Mouse (Mus musculus) thymus, postnatal 36 days (tissue): Measurements from ENCODE around the gene Rbm45.

ENCODE experiments used
- DNase-seq, 2 experiments: peaks; one replicate each; pipeline ENCODE4 v3.0.0; 2022; ENCODE audit warnings: mixed read lengths in 2 of 2

The Rbm45 gene

GRCm38 (mm10) chr2:76386531-76386930, 16.7 kb downstream of the Rbm45 start:
- no peak for DNase-seq

DNA sequence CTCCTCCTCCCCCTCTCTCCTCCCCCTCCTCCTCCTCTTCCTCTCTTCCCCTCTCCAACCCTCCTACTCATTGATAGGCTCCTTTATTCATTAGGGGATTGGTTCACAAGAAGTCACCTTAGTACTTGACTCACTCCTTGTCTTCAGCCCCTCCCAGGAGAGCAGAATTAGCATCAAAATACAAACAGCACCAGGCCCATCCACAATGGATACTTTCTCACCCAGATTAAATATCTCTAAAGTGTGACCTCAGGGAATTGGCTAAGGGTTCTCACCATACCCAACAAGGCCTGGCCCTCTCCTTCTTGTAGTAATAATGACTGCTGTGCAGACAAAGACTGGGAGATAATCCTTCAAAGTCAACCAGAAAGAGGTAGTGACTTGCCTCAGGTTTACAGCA, 30.4 kb downstream of the Rbm45 start:
- no peak for DNase-seq

DNA sequence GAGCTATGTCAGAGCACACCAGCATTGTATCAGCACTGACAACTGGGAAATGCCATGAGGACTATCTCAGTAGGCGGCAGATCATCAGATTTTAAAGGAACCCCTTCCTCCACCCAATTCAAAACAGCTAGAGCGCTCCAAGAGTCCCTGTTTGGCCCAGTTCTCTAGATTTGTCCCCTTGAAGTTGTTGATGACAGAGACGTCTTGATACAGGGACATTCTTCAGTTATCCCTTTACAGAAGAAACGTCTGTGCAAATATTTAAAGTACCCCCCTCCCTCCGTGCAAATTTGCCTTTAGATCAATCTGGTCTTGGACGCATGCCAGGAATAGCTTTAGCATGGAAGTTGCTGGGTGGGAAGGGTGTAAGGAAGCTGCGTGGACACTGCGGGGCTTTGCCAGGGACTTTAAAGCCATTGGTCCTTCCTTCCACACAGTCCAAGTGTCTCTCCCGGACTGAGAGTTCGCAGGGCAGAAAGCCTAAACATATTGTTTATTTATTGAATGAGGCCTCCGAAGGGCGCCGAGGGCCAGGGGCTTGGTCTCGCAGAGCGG, 35.9 kb downstream of the Rbm45 start:
- no peak for DNase-seq

DNA sequence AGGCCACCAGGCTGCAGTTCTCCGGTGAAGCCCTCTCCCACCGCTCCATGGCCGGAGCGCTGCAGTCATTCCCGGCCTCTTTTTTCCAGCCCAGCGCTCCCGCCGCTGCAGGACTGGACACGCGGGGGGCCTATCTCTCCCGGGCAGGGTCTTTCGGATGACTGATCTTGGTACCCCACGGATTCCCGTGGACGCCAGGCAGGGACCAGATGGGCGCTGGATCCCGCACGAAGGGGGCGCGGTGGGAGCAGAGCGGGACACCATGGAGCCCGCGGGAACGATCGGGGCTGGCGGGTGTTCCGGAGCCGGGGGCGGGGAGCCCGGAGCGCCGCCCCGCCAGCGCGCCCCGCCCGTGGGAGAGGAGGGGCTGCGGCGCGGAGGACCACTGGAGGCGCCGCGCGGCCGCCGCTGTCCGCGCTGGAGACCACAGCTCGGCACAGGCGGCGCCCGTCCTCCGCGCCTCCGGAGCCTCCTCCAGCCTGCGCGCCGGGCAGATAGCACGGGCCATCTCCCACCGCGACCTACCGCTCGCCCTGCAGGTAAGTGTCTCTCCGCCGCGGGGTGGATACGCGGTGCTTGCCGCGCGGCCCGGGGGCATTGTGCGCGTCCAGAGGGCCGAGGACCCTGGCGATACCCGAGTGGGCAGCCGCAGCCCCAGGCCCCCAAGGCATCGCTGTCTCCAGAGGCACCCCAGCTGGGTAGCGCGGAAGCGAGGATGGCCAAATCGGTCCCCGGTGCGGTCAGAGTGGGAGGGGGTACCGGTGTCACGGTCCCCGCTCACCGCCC, 36.6 kb downstream of the Rbm45 start, which contains the start of gene Osbpl6:
Gene Osbpl6 (plus strand): TSS at position 358 of the 786 bp plus-strand sequence.
- DNase-seq = peak; percentile 5 to 11

DNA sequence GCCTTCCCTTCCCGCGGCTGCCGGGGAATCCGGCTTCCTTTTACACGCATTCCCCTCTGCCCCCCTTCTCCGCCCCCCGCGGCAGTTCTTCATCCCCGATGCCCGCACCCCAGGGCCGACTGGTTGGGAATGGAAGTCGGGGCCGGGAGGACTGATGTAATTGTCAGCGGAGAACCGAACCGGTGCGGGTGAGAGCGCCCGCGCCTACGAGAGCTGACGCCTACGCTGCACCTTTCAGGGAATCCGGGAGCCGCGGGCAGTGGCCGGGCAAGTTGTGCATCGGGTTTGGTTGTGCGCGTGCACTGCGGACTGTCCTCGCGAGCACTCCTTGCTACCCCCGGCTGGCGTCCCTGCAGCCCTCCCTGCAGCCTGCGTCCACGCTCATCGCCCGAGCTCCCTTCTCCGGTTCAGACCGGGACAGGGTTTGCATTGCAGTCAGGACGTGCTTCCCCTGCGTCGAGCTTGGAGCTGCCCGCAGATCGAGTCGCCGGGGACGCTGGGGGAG, 37.2 kb downstream of the Rbm45 start:
- DNase-seq = peak; percentile 5 to 10

DNA sequence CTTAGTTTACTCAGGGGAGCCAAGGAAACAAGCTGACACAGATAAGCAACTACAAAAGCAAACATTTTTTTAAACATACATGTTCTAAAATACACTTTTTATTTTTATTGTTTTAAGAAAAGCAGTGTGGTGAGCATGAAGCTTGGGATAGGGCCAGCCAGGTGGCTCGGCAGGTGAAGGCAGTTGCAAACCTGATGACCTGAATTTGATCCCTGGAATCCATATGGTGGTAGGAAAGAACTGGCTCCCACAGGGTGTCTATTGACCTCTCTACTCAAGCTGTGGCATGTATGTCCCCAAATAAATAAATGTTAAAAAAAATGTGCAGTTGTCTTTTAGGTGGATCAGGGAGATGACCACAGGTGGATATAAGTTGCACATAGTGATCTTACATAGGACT, 39.7 kb downstream of the Rbm45 start:
- no peak for DNase-seq

DNA sequence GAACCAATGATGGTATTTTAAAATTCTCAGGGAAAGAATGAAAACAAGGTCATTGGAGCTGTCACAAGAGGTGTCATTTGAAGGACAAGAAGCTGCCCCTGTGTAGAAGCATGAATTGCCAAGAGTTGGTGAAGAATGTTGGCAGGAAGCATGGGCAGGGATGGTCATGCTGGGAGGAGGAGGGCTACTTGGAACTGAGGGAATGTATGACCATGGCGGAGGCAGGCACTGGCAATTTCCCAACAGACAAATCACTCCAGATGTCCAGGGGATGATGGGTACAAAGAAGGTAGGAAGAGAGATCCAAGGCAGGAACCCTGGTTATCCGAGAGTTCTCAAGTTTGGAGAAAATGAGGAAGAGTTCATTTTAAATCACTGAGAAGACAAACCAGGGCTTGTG, 40.2 kb downstream of the Rbm45 start:
- DNase-seq = no peak

GRCm38 (mm10) chr2:76412924-76413323, 43.1 kb downstream of the Rbm45 start:
- no peak for DNase-seq

- no peak for DNase-seq
Observed at GRCm38 (mm10) chr2:76417446-76418141, 47.8 kb downstream of the Rbm45 start.

GRCm38 (mm10) chr2:76418142-76418518, 48.3 kb downstream of the Rbm45 start:
- no peak for DNase-seq

DNA sequence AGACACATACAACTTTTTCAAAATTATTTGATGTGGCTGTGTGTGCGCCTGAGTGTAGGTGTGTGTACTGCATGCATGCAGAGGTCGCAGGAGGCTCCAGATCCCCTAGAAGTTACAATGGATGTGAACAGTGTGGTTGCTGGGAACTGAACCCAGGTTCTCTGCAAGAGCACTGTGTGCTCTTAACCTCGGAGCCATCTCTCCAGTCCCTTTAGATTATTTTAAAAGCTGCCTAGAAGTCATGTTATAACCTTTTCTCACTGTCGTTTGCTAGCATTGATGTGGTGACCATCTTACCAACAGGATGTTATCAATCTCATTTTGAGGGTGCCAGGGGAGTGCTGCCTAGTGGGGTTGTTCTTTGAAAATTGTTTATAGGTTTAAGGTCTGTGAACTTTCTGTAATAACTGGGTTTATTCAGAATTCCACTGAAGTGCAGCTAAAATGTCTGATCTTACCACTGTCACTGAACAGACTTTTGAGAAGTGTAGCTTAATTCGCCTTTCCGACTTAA, 51.7 kb downstream of the Rbm45 start:
- DNase-seq = peak in 1 of 2 experiments; percentile 2

DNA sequence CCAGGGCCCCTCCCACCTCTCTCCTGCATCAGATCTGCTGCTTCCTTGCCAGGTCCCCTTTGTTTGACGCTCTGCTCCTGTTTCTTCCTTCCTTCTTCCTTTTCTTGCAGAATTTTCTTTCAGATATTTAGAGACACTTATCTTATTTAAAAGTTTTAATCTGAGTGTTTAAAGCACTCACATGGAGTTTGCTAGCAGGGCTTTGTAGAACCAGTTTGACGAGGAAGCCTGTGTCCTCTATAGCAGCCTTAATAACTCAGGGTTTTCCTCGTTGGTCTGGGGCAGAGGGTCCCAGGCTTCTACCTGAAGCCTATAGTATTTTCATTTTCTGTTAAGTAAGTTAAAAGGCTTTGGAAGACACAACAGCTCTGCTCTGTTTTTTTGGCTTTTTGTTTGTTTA, 57.0 kb downstream of the Rbm45 start:
- no peak for DNase-seq

DNA sequence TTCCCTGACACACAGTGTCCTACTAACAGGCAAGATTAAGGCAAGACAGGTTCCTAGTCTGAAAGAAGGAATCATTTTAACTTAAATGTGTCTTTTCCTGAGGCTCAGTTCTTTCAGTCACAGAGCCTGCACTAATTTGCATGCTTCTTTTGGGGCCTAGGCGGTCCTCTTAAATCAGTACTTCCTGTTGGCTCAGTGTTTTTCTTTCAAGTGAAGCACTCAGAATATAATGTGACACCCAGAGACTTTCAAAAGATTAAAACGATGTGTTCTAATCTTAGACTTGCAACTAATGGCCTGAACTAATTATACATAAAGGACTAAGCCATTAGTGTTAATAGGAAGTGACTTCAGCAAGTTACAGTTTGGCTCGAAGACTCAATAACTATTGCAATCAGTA, 59.5 kb downstream of the Rbm45 start:
- no peak for DNase-seq

GRCm38 (mm10) chr2:76429855-76430254, 60.1 kb downstream of the Rbm45 start:
- no peak for DNase-seq

DNA sequence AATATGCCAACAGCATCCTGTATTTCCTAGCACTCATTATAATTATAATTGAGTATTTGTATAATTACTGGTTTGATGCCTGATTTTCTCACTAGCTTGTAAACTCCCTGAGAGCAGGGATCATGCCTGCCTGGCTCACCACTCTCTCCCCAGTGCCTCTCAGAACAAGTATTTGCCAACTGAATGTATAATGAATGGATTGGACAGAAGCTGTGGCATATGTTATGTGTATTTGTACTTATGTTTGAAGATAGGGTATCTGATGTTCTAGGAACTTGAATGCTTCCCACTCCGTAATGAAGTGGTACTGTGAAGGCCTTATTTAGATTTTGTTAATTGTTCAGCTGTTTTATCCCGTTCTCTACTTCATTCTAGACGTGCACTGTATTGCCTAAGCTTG, 60.8 kb downstream of the Rbm45 start:
- no peak for DNase-seq
